Comparison of ENCODE assay signal across 11 mouse cellular contexts in genomic region chr13:36497346-36497745, GRCm38 (mm10).
DNase-seq lines count a peak whose midpoint lies in the region; ATAC-seq lines count a peak whose summit lies in the region.
"Had no signal": no experiment of that assay in that cellular context is flagged by ENCODE, and none has a peak within 500 bp of the region (broad histone marks: within the 10 kb centered on the region; RNA-seq: fewer than 3 reads in every experiment).

No protein-coding gene starts in this region.

- peak; percentile 31 for DNase-seq in urinary bladder, postnatal 25 days (ENCODE audit: low spot score)
- DNase-seq in urinary bladder, adult 2 months (ENCODE audit: low spot score) = no peak
- DNase-seq in cerebellum, postnatal 10 days = peak; percentile 26 to 32
- DNase-seq in kidney, adult 8-10 months = peak; percentile 78 to 87
- peak; percentile 31 for DNase-seq in ovary, postnatal 36 days (ENCODE audit: low spot score)
- DNase-seq in forebrain, embryonic 14.5 days (ENCODE audit: low spot score) = no peak
- DNase-seq in hindbrain, embryonic 11.5 days (ENCODE audit: low spot score) = no peak
- DNase-seq in right cerebral cortex, adult 18-20 months = no peak

- H3K9ac ChIP-seq in forebrain, embryonic 14.5 days (ENCODE audit: low read length) = no peak overlapping the region
- H3K9ac ChIP-seq in hindbrain, embryonic 11.5 days (ENCODE audit: low read depth, low read length) = no peak overlapping the region
- H3K9ac ChIP-seq: hindbrain, embryonic 12.5 days; limb, embryonic 13.5 days had no signal

- H3K36me3 ChIP-seq in forebrain, embryonic 14.5 days (ENCODE audit: control insufficient read depth, insufficient read depth, low read length) = no peaks in the 10 kb centered on the region
- no peaks in the 10 kb centered on the region for H3K36me3 ChIP-seq in hindbrain, embryonic 11.5 days (ENCODE audit: control insufficient read depth, insufficient read depth, low read length)
- H3K36me3 ChIP-seq: hindbrain, embryonic 12.5 days; limb, embryonic 13.5 days had no signal

- no peak overlapping the region for H3K4me3 ChIP-seq in forebrain, embryonic 14.5 days (ENCODE audit: low read depth, low read length)
- no peak overlapping the region for H3K4me3 ChIP-seq in hindbrain, embryonic 11.5 days (ENCODE audit: low read depth, low read length)
- H3K4me3 ChIP-seq: hindbrain, embryonic 12.5 days; limb, embryonic 13.5 days had no signal

- WGBS in forebrain, embryonic 14.5 days = 88% methylated on average over 4 of the region's 4 CpGs
- WGBS in hindbrain, embryonic 11.5 days = 88% methylated on average over 4 of the region's 4 CpGs

- H3K27ac ChIP-seq in forebrain, embryonic 14.5 days (ENCODE audit: low read depth, low read length) = no peak overlapping the region
- no peak overlapping the region for H3K27ac ChIP-seq in hindbrain, embryonic 11.5 days (ENCODE audit: low read depth, low read length)
- H3K27ac ChIP-seq: hindbrain, embryonic 12.5 days; limb, embryonic 13.5 days had no signal

- H3K27me3 ChIP-seq in forebrain, embryonic 14.5 days (replicated peaks; ENCODE audit: control insufficient read depth, insufficient read depth, low read length) = no peaks in the 10 kb centered on the region
- H3K27me3 ChIP-seq in hindbrain, embryonic 11.5 days (ENCODE audit: control insufficient read depth, insufficient read depth, low read length) = no peaks in the 10 kb centered on the region
- H3K27me3 ChIP-seq: hindbrain, embryonic 12.5 days; limb, embryonic 13.5 days had no signal

- no peak for ATAC-seq in forebrain, embryonic 14.5 days
- ATAC-seq in hindbrain, embryonic 11.5 days (ENCODE audit: low FRiP score) = no peak

- peaks cover 3% of the 10 kb centered on the region for H3K9me3 ChIP-seq in forebrain, embryonic 14.5 days (replicated peaks; ENCODE audit: control insufficient read depth, low read length)
- H3K9me3 ChIP-seq in hindbrain, embryonic 11.5 days (ENCODE audit: control insufficient read depth, low read length) = no peaks in the 10 kb centered on the region
- H3K9me3 ChIP-seq: G1E; hindbrain, embryonic 12.5 days; limb, embryonic 13.5 days had no signal

- H3K4me2 ChIP-seq in forebrain, embryonic 14.5 days (ENCODE audit: low read length) = no peak overlapping the region
- no peak overlapping the region for H3K4me2 ChIP-seq in hindbrain, embryonic 11.5 days (replicated peaks; ENCODE audit: low read depth, low read length)
- H3K4me2 ChIP-seq: hindbrain, embryonic 12.5 days; limb, embryonic 13.5 days had no signal

- H3K4me1 ChIP-seq in forebrain, embryonic 14.5 days (ENCODE audit: control insufficient read depth, insufficient read depth, low read length) = peaks cover 13% of the 10 kb centered on the region; the same call in 1 of the 2 replicates
- no peaks in the 10 kb centered on the region for H3K4me1 ChIP-seq in hindbrain, embryonic 11.5 days (replicated peaks; ENCODE audit: control insufficient read depth, insufficient read depth, low read length)
- H3K4me1 ChIP-seq: limb, embryonic 13.5 days had no signal

Comparison
In these comparisons a context has a peak if more than half of its experiments do, and no peak if none do; other contexts are left out.
1. DNase-seq: peak in urinary bladder, postnatal 25 days (single experiment), cerebellum, postnatal 10 days (2 of 2), kidney, adult 8-10 months (2 of 2) and ovary, postnatal 36 days (single experiment); none in urinary bladder, adult 2 months (single experiment), forebrain, embryonic 14.5 days (single experiment), hindbrain, embryonic 11.5 days (single experiment) and right cerebral cortex, adult 18-20 months (single experiment).